Mouse (Mus musculus) ovary, adult 18-20 months (tissue): ENCODE data around the gene Nek11.

Source experiments
- DNase-seq: peaks from one replicate; pipeline ENCODE4 v3.0.0; 2022; ENCODE audit warnings: low spot score, mixed read lengths

The Nek11 gene

DNA sequence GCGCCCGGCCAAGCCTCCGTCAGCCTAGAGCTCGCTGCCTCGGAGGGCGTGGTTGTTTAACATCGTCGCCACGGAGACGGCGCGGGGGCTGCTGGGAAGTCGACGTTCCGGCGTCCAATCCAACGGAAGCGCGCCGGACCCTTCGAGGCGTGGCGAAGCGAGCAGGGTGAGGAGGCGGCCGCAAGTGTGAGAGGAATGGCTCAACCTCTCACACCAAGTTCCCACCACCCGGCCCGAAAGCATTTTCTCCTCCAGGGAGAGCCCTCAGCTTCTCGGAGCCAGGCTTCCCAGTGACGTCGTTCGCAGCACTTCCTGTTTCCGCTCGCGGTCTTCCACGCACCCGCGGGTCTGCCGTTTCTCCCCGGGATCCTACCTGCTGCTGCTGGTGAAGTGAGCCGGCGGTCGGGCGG, at the start of gene Nek11, which contains the start of gene Aste1:
Gene Nek11 (minus strand): TSS at position 307 of the 410 bp plus-strand sequence.
Gene Aste1 (plus strand): TSS at position 175 of the 410 bp plus-strand sequence.
- DNase-seq: peak; percentile 88

- no peak for DNase-seq
These were observed 13.2 kb upstream of the Nek11 start for GRCm38 (mm10) chr9:105408549-105408948.

GRCm38 (mm10) chr9:105394720-105395119, 604 bp downstream of the Nek11 start:
- no peak for DNase-seq

DNA sequence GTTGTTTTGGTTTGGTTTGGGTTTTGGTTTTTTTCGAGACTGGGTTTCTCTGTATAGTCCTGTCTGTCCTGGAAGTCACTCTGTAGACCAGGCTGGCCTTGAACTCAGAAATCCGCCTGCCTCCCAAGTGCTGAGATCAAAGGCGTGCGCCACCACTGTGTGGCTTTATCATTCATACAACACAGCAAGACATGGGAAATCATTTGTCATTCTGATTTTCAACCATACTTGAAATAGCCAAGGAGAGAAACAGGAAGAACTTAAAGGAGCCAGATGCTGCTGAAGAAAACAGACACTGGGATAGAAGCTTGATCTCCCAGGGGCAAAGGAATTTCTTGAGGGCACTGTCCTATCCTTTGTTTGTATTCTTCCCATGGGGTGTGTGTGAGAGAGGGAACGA, 4.7 kb downstream of the Nek11 start:
- DNase-seq: no peak

GRCm38 (mm10) chr9:105389289-105389688, 6.0 kb downstream of the Nek11 start:
- no peak for DNase-seq

DNA sequence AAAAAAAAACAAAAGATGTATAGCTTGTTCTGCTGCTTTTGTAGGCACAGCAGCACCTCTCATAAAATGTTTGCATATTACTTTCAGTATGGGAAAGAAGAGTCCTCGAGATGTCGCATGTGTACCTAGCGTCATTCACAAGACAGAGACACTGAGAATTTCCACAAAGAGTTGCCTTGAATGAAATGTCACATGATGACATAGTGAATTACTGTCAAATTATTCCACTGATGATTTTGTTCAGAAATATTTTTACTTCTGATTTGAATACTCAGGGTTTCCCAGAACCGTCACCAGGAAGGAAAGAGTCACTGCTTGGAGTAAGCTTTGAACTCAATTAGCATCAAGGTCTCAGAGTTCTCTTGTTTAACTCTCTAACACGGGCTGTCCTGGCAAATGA, 7.9 kb downstream of the Nek11 start:
- no peak for DNase-seq

DNA sequence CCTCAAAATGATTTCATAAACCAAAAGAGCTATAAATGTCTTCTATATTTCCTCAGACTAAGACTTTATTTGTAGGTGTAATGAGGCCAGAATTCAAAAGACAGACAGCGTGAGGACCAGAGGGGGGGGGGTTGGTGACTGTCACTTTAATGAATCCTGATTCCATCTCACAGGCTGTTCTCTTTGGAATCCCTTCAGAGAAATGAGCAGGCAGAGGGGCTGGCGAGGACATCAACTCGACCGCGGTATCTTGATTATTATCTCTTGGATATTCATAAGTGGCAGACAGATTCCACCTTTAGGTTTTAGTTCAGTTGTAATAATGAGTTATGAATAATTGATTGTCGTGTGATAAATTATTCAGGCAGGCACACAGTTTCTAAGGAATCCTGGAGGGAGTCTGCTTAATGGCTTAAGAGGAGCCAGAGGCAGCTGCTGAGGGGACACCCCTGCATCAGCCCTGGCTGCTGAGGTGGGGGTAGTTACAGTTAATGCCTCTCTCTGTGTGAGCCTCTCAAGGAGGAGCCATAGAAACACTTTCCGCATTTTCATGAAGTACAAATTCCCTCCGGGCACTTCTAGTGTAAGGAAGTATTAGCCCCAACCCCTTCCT, 15.7 kb downstream of the Nek11 start:
- no peak for DNase-seq

DNA sequence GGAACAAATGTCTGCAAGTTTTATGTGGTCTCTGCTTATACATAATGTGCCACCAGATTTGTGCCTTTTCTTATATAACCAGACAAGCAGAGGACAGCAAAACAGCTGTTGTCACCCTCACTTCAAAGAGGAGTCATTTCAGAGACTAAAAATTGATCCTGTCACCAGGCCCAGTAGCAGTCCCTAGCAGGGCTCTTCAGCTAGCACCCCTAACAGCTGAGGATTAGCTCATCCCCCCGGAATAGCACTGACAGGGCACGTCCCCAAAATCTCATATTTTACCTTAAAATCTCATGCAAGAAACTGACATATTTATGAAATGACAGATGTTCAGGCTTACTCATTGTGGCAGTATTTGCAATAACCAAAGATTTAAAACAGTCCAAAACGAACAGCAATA, 17.7 kb downstream of the Nek11 start:
- DNase-seq: no peak

GRCm38 (mm10) chr9:105376954-105377530, 18.3 kb downstream of the Nek11 start:
- DNase-seq: no peak

DNA sequence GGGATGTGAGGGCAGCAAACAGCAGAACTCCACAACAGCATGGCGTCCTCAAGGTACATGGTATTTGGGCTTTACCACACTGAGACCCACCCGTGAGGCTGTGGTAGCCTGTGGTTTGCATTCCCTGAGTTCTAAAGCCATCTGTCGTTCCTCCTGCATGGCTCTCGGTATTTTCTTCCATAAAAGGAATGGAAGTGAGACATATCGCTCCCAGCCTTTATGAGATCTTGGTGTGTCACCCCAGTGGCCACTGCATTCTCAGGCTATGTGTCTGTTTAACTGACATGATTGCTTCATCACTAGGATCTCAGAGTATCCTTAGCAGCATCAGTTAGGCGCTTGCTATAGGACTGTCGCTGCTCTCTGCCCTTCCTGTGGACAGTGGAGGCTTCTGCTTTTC, 18.9 kb downstream of the Nek11 start:
- DNase-seq: no peak

- DNase-seq: no peak
These were observed 21.0 kb downstream of the Nek11 start for GRCm38 (mm10) chr9:105374361-105374760.

- no peak for DNase-seq
These were observed 26.7 kb downstream of the Nek11 start for GRCm38 (mm10) chr9:105368605-105369004.

DNA sequence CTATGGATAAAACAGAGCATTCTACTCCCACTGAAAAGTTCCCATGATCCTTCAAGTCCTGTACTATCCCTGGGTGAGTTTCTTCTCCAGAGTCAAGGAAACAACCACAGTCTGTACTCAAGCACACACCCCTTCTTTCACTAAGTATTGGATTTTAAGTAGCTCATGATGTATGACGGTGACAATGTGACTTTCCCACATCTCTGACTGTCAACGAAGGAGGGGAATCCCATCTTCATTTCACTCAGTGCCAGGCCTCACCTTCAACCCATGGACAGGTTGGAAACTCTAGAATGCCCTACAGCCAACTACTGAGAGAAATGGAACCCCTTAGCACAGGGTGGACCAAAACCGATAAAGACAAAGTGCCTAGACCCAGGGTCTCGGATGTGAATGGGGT, 29.1 kb downstream of the Nek11 start:
- no peak for DNase-seq

- DNase-seq: no peak
These were observed 31.6 kb downstream of the Nek11 start for GRCm38 (mm10) chr9:105363520-105364231.

GRCm38 (mm10) chr9:105362181-105362580, 33.1 kb downstream of the Nek11 start:
- no peak for DNase-seq

DNA sequence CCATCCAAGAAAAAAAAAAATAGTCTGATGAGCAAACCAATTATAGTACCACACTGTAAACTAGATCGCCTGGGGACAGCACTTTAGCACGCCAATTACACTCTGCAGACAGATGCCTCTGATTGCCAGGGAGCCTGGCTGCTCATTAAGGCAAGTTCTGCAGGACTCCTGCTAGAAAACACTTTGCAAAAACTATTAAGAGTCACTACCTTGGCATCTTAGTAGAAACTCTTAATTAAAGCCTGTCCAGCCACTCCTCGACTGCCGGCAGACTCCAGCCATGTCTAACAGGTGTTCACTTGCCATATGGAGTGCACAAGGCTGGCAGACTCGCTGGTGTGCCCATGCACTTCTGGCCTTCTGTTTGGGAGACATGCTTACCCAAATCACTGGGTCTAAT, 46.3 kb downstream of the Nek11 start:
- DNase-seq: no peak

DNA sequence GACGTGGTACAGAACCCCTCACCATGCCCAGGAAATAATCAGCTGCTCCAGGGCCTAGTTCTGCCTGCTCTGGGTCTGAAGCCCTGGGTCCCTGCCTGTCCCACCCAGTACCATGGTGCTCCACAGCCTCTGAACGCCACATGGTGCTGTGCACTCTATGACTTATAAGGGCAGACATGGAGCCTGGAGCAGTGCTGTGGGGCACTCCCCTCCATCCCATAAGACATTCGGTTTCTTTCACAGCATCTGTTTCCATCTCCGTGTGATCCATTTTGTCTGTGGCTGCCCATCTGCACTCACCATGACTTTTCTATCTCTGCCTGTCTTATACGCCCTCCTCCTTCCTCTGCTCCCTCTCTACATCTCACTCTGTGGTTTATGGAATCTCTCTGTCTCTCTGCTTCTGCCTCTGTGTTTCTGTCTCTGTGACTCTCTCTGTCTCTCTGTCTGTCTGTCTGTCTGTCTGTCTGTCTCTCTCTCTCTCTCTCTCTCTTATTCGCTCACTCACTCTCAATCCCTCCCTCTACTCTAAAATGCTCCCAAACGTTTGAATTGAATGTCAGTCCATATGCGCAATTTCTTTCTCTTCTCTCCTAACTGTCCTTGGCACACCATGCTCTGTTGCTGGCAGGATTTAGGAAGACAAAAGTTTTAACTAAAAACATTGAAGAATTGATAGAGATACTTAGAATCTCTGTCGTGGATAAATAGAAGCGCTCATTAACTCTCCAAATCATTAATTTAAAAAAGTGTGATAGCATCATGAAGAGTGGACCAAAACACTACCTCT, 46.9 kb downstream of the Nek11 start:
- no peak for DNase-seq

GRCm38 (mm10) chr9:105342994-105343656, 52.2 kb downstream of the Nek11 start:
- no peak for DNase-seq

DNA sequence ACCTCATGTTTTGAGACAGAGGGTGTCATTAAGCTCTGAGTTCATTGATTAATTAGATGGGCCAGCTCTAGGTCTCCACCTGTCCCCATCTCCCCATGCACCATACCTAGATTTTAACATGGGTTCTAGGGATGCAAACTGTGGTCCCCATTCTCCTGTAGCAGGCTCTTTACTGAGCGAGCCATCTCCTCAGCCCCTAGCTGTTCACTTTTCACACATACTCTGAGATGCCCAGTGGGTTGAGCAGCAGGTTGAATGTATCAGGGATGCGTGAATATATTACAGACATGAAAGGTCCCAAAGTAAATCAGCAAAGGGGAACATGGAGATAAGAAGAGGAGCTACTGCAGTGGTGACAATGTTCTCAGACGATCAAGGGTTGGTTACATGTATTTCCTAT, 52.8 kb downstream of the Nek11 start:
- no peak for DNase-seq

GRCm38 (mm10) chr9:105332436-105333016, 62.8 kb downstream of the Nek11 start:
- no peak for DNase-seq

DNA sequence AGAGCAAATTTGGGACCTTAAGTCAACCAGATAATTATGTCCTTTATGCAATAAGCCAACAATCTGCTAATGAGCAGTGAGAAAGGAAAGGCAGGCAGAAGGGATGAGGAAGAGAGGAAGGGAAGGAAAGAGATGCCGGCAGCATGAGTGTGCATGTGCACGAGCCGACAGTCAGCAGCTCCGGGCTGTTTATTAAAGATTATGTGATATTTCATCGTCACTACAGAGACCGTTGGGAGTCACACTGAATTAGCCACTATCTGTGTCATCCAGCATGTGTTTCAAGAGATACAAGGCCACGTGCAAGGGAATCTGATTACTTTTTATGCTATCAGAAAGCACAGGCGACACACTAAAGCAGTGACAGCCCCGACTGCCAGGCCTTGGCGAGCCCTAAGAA, 73.5 kb downstream of the Nek11 start:
- DNase-seq: no peak

- DNase-seq: no peak
These were observed 82.1 kb downstream of the Nek11 start for GRCm38 (mm10) chr9:105313250-105313649.
